Mouse (Mus musculus): Measurements from ENCODE around the gene Bcl9l. TPM values are rescaled to one million over a fixed set of nuclear protein-coding genes. Genes with fewer than 3 reads are reported as not detected.

Bcl9l gene
- polyA plus RNA-seq, 1 experiment from 2014 or later: 8.0 TPM

GRCm38 (mm10) chr9:44461950-44462349, 20.7 kb upstream of the Bcl9l start:
- ATAC-seq (ENCODE audit: insufficient read depth, low FRiP score, low TSS enrichment) (no peak), DNase-seq (ENCODE audit: low spot score) (no peak)
- no peaks in the 10 kb centered on the region for H3K36me3 ChIP-seq (ENCODE audit: control insufficient read depth, insufficient read depth, low read length)
- H3K27me3 ChIP-seq (ENCODE audit: control insufficient read depth, insufficient read depth, low read length): no peaks in the 10 kb centered on the region
- no peak overlapping the region for H3K9ac ChIP-seq (ENCODE audit: low read length)
- H3K4me1 ChIP-seq (ENCODE audit: control insufficient read depth, insufficient read depth, low read length): peaks cover 12% of the 10 kb centered on the region
- H3K27ac ChIP-seq (ENCODE audit: low read depth, low read length): no peak overlapping the region
- WGBS: 82% methylated on average over 5 of the region's 5 CpGs
- H3K4me3 ChIP-seq (ENCODE audit: low read depth, low read length): no peak overlapping the region
- H3K4me2 ChIP-seq (ENCODE audit: low read depth): no peak overlapping the region
- no peaks in the 10 kb centered on the region for H3K9me3 ChIP-seq (ENCODE audit: control insufficient read depth, low read length)

- Histone ChIP-seq H3K27ac (ENCODE audit: low read depth, low read length) (no peak overlapping the region), H3K4me2 (ENCODE audit: low read depth) (no peak overlapping the region), H3K4me1 (ENCODE audit: control insufficient read depth, insufficient read depth, low read length) (no peaks in the 10 kb centered on the region), H3K9me3 (ENCODE audit: control insufficient read depth, low read length) (no peaks in the 10 kb centered on the region), H3K36me3 (ENCODE audit: control insufficient read depth, insufficient read depth, low read length) (no peaks in the 10 kb centered on the region), H3K4me3 (ENCODE audit: low read depth, low read length) (no peak overlapping the region), H3K27me3 (ENCODE audit: control insufficient read depth, insufficient read depth, low read length) (no peaks in the 10 kb centered on the region), H3K9ac (ENCODE audit: low read length) (no peak overlapping the region)
- ATAC-seq (ENCODE audit: insufficient read depth, low FRiP score, low TSS enrichment): no peak
- no peak for DNase-seq (ENCODE audit: low spot score)
- WGBS: 65% methylated on average over 7 of the region's 7 CpGs
Observed at GRCm38 (mm10) chr9:44468224-44468623, 14.4 kb upstream of the Bcl9l start.

GRCm38 (mm10) chr9:44468800-44469199, 13.8 kb upstream of the Bcl9l start:
- no peak overlapping the region for H3K9ac ChIP-seq (ENCODE audit: low read length)
- no peak for ATAC-seq (ENCODE audit: insufficient read depth, low FRiP score, low TSS enrichment)
- H3K4me1 ChIP-seq (ENCODE audit: control insufficient read depth, insufficient read depth, low read length): no peaks in the 10 kb centered on the region
- H3K4me3 ChIP-seq (ENCODE audit: low read depth, low read length): no peak overlapping the region
- H3K27ac ChIP-seq (ENCODE audit: low read depth, low read length): no peak overlapping the region
- H3K9me3 ChIP-seq (ENCODE audit: control insufficient read depth, low read length): no peaks in the 10 kb centered on the region
- no peaks in the 10 kb centered on the region for H3K36me3 ChIP-seq (ENCODE audit: control insufficient read depth, insufficient read depth, low read length)
- no peak for DNase-seq (ENCODE audit: low spot score)
- WGBS: 56% methylated on average over 2 of the region's 2 CpGs
- H3K27me3 ChIP-seq (ENCODE audit: control insufficient read depth, insufficient read depth, low read length): no peaks in the 10 kb centered on the region
- no peak overlapping the region for H3K4me2 ChIP-seq (ENCODE audit: low read depth)

DNA sequence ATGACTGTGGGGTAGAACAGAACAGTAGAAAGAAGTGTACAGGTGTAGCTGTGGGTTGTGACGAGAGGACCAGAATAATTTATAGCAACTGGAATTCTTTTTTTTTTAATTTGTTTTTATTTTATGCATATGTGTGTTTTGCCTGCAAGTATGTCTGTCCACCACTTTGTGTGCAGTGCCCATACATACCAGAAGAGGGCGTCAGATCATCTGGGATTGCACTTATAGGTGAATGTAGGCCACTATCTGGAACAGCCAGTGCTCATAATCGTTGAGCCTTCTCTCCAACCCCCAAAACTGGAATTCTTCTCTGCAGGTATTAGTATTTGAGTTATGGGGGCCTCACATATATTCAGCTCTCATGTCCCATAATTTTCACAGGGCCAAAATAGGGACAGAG, 9.4 kb upstream of the Bcl9l start:
- H3K4me2 ChIP-seq (ENCODE audit: low read depth): no peak overlapping the region
- H3K9ac ChIP-seq (ENCODE audit: low read length): no peak overlapping the region
- 0 out of 2 replicates have a peak, but pooled peaks cover 2% of the 10 kb centered on the region for H3K4me1 ChIP-seq (ENCODE audit: control insufficient read depth, insufficient read depth, low read length)
- WGBS: 67% methylated on average over 3 of the region's 3 CpGs
- no peak overlapping the region for H3K4me3 ChIP-seq (ENCODE audit: low read depth, low read length)
- no peaks in the 10 kb centered on the region for H3K27me3 ChIP-seq (ENCODE audit: control insufficient read depth, insufficient read depth, low read length)
- ATAC-seq (ENCODE audit: insufficient read depth, low FRiP score, low TSS enrichment): no peak
- H3K9me3 ChIP-seq (ENCODE audit: control insufficient read depth, low read length): no peaks in the 10 kb centered on the region
- DNase-seq (ENCODE audit: low spot score): no peak
- H3K36me3 ChIP-seq (ENCODE audit: control insufficient read depth, insufficient read depth, low read length): no peaks in the 10 kb centered on the region
- H3K27ac ChIP-seq (ENCODE audit: low read depth, low read length): no peak overlapping the region

GRCm38 (mm10) chr9:44474327-44474726, 8.3 kb upstream of the Bcl9l start:
- Histone ChIP-seq H3K4me1 (ENCODE audit: control insufficient read depth, insufficient read depth, low read length) (0 out of 2 replicates have a peak, but pooled peaks cover 2% of the 10 kb centered on the region), H3K9ac (ENCODE audit: low read length) (no peak overlapping the region), H3K27ac (ENCODE audit: low read depth, low read length) (no peak overlapping the region), H3K9me3 (ENCODE audit: control insufficient read depth, low read length) (no peaks in the 10 kb centered on the region), H3K4me2 (ENCODE audit: low read depth) (no peak overlapping the region), H3K27me3 (ENCODE audit: control insufficient read depth, insufficient read depth, low read length) (no peaks in the 10 kb centered on the region), H3K36me3 (ENCODE audit: control insufficient read depth, insufficient read depth, low read length) (no peaks in the 10 kb centered on the region), H3K4me3 (ENCODE audit: low read depth, low read length) (no peak overlapping the region)
- DNase-seq (ENCODE audit: low spot score): no peak
- ATAC-seq (ENCODE audit: insufficient read depth, low FRiP score, low TSS enrichment): no peak
- WGBS: 44% methylated on average over 1 of the region's 1 CpGs

GRCm38 (mm10) chr9:44475936-44476335, 6.7 kb upstream of the Bcl9l start:
- Histone ChIP-seq H3K27me3 (ENCODE audit: control insufficient read depth, insufficient read depth, low read length) (no peaks in the 10 kb centered on the region), H3K4me2 (ENCODE audit: low read depth) (no peak overlapping the region), H3K36me3 (ENCODE audit: control insufficient read depth, insufficient read depth, low read length) (no peaks in the 10 kb centered on the region), H3K4me1 (ENCODE audit: control insufficient read depth, insufficient read depth, low read length) (peaks cover 10% of the 10 kb centered on the region; the same call in 1 of the 2 replicates), H3K4me3 (ENCODE audit: low read depth, low read length) (no peak overlapping the region), H3K9ac (ENCODE audit: low read length) (no peak overlapping the region), H3K27ac (ENCODE audit: low read depth, low read length) (no peak overlapping the region), H3K9me3 (ENCODE audit: control insufficient read depth, low read length) (no peaks in the 10 kb centered on the region)
- ATAC-seq (ENCODE audit: insufficient read depth, low FRiP score, low TSS enrichment) (no peak), DNase-seq (ENCODE audit: low spot score) (no peak)
- WGBS: 92% methylated on average over 3 of the region's 3 CpGs

GRCm38 (mm10) chr9:44477339-44478228, 5.0 kb upstream of the Bcl9l start:
- Histone ChIP-seq H3K4me1 (ENCODE audit: control insufficient read depth, insufficient read depth, low read length) (peaks cover 14% of the 10 kb centered on the region; the same call in 1 of the 2 replicates), H3K9ac (ENCODE audit: low read length) (peak overlapping the region; percentile 64; the same call in 1 of the 2 replicates), H3K4me3 (ENCODE audit: low read depth, low read length) (peak overlapping the region; percentile 55), H3K27me3 (ENCODE audit: control insufficient read depth, insufficient read depth, low read length) (no peaks in the 10 kb centered on the region), H3K27ac (ENCODE audit: low read depth, low read length) (no peak overlapping the region), H3K36me3 (ENCODE audit: control insufficient read depth, insufficient read depth, low read length) (no peaks in the 10 kb centered on the region), H3K4me2 (ENCODE audit: low read depth) (peak overlapping the region; percentile 95), H3K9me3 (ENCODE audit: control insufficient read depth, low read length) (no peaks in the 10 kb centered on the region)
- peak; percentile 57 for DNase-seq (ENCODE audit: low spot score)
- no peak for ATAC-seq (ENCODE audit: insufficient read depth, low FRiP score, low TSS enrichment)
- WGBS: 5% methylated on average over 24 of the region's 24 CpGs

DNA sequence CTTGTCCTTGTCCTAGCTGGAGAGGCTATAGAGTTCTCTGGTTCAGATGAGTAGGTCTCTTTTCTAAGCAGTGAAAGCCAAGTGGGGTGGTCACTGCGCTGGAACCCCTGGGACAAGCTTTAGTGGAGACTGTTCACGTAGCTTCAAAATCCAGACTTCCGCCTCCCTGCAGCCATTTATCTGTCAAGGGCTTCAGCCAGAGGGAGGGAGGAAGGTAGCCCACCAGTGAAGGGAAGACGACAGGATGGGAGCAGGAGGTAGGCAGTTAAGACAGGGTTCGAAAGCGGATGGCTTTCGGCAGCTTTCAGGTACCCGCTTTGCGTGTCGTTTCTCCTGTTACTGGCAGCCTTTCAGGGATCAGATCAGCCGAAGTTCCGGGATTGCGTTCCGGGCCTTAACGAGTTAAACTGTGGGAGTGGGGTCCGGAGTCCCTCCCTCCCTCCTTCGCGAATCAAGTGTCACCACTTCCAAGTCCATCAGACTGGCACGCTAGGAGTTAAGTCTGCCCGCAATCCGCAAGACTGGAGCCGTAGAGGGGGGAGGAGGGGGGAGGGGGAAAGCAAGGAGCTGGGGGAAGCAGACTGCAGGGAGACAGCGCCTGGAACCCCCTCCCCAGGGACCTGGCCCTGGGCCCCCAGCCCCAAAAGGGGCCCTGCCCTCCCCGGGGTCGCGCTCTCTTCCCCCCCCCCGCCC, 4.2 kb upstream of the Bcl9l start:
- H3K9me3 ChIP-seq (ENCODE audit: control insufficient read depth, low read length): no peaks in the 10 kb centered on the region
- H3K36me3 ChIP-seq (ENCODE audit: control insufficient read depth, insufficient read depth, low read length): no peaks in the 10 kb centered on the region
- peak overlapping the region; percentile 64 for H3K9ac ChIP-seq (ENCODE audit: low read length)
- DNase-seq (ENCODE audit: low spot score) (peak; percentile 87), ATAC-seq (ENCODE audit: insufficient read depth, low FRiP score, low TSS enrichment) (peak; percentile 48; the same call in 1 of the 2 replicates)
- H3K4me3 ChIP-seq (ENCODE audit: low read depth, low read length): peak overlapping the region; percentile 55
- peaks cover 14% of the 10 kb centered on the region; the same call in 1 of the 2 replicates for H3K4me1 ChIP-seq (ENCODE audit: control insufficient read depth, insufficient read depth, low read length)
- H3K27me3 ChIP-seq (ENCODE audit: control insufficient read depth, insufficient read depth, low read length): no peaks in the 10 kb centered on the region
- H3K4me2 ChIP-seq (ENCODE audit: low read depth): peak overlapping the region; percentile 95
- peak overlapping the region; percentile 92 for H3K27ac ChIP-seq (ENCODE audit: low read depth, low read length)
- WGBS: 0% methylated on average over 20 of the region's 27 CpGs

Measured in neural tube, embryonic 11.5 days (tissue).